Mouse (Mus musculus): ENCODE measurements around the gene Kcp. TPM values are rescaled to one million over a fixed set of nuclear protein-coding genes. Genes with fewer than 3 reads are reported as not detected.

Kcp gene
- polyA plus RNA-seq, 1 experiment from 2014 or later, result 14.1 TPM

DNA sequence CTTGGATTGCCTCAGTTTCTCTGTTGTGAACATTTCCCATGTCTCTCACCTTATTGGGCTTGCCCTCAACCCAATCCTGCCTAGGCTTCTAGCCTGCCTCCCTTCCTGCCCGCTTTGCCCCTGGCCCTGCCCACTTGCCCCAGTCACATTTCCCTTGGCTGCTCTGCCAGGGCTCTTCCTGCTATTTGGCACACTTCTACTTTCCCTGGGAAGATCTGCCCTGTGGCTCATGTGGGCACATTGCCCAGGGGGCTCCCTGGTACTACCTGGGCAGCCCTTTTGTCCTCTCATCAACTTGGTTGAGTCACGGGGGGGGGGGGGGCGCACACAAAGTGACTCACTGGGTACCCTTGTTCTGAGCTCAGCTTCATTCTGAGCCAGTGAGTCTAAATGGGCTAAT lies 75.6 kb downstream of the Kcp start:
- no peaks in the 10 kb centered on the region for H3K36me3 ChIP-seq
- WGBS, result 63% methylated on average over 3 of the region's 3 CpGs
- no peak overlapping the region for H3K27ac ChIP-seq
- no peaks in the 10 kb centered on the region for H3K9me3 ChIP-seq
- H3K27me3 ChIP-seq, result peaks cover 26% of the 10 kb centered on the region
- peaks cover 40% of the 10 kb centered on the region for H3K4me1 ChIP-seq
- ATAC-seq (ENCODE audit: borderline replicate concordance, extremely low read depth, low FRiP score, low TSS enrichment), result no peak
- H3K4me2 ChIP-seq, result no peak overlapping the region
- H3K9ac ChIP-seq, result no peak overlapping the region
- no peak overlapping the region for H3K4me3 ChIP-seq

DNA sequence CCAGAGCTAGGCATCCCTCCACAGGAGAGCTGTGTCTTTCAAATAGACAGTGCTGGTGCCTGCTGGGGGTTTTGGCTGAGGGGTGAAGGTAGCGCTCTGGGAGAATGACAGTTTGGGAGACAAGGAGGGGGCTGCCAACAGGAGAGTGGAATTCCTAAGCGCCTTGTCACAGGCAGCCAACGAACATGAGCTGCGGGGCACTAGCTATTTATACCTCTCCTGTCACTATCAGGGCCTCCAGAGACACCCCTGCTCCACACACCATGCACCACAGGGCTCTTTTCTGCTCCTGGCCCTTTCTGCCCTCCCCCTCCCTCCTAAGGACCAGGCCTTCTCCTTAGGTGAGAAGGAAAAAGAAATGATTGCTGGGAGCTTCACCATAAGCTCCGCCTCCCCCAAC lies 76.3 kb downstream of the Kcp start:
- Histone ChIP-seq H3K4me2 (no peak overlapping the region), H3K4me1 (peaks cover 36% of the 10 kb centered on the region), H3K4me3 (no peak overlapping the region), H3K9me3 (no peaks in the 10 kb centered on the region), H3K36me3 (no peaks in the 10 kb centered on the region), H3K27me3 (peaks cover 26% of the 10 kb centered on the region), H3K9ac (no peak overlapping the region), H3K27ac (no peak overlapping the region)
- WGBS, result 28% methylated on average over 5 of the region's 5 CpGs
- no peak for ATAC-seq (ENCODE audit: borderline replicate concordance, extremely low read depth, low FRiP score, low TSS enrichment)

DNA sequence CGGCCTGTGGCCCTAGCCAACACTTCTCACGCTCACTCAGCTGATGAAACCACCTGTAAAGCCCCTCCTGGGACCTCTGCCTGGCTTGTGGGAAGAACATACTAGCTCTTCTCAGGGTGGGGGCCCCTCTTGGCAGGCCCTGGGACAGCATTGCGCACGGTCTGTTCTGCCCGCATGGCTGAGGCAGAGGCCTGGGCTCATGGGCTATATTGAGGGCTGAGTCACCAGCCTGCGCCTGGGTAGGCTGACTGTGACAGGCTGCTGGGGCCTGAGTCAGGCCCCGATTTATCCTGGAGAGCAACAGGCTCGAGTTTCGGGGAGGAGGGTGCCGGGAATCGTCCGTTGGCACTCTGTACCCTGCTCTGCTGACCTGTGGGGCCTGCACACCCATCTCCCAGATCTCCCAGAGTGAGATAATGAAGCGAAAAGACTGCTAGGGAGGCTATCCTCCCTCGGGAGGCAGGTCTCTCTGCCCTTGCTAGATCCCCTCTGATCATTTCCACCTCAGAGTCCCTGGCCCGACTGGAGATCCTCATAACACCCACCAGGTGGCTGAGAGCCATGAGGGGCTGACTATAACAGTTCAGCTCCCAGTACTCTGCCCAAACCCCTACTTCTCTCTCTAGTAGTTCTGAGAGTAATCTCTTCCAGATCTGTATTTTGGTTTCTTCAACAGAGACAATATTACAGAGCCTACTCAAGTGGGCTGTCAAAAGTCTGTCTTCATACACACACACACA lies 76.9 kb downstream of the Kcp start:
- H3K4me2 ChIP-seq, result no peak overlapping the region
- no peak overlapping the region for H3K27ac ChIP-seq
- WGBS, result 49% methylated on average over 15 of the region's 15 CpGs
- no peaks in the 10 kb centered on the region for H3K9me3 ChIP-seq
- peaks cover 23% of the 10 kb centered on the region for H3K27me3 ChIP-seq
- no peak overlapping the region for H3K9ac ChIP-seq
- no peak for ATAC-seq (ENCODE audit: borderline replicate concordance, extremely low read depth, low FRiP score, low TSS enrichment)
- no peaks in the 10 kb centered on the region for H3K36me3 ChIP-seq
- no peak overlapping the region for H3K4me3 ChIP-seq
- peaks cover 30% of the 10 kb centered on the region for H3K4me1 ChIP-seq

DNA sequence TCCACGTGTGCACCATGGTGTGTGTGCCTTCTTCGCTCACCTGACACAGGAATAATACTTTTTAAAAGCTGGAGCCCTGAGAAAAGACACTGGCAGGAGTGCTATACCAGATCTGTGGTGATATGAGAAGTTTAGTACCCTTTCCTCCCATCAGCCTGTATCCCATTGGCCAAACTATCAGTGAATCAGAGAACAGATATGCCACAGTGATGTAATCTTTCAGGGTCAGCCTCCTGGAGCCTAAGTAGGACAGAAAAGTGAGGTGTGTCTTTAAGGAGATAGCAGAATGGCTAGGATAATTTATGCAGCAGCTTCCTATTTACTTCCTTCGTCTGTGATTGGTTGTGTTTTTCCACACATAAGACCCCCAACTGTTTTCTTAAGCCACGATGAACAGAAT lies 79.6 kb downstream of the Kcp start:
- H3K36me3 ChIP-seq, result no peaks in the 10 kb centered on the region
- H3K4me2 ChIP-seq, result no peak overlapping the region
- H3K9me3 ChIP-seq, result no peaks in the 10 kb centered on the region
- ATAC-seq (ENCODE audit: borderline replicate concordance, extremely low read depth, low FRiP score, low TSS enrichment), result no peak
- H3K27ac ChIP-seq, result no peak overlapping the region
- H3K27me3 ChIP-seq, result peaks cover 5% of the 10 kb centered on the region
- 61% methylated on average over 4 of the region's 4 CpGs for WGBS
- no peak overlapping the region for H3K9ac ChIP-seq
- no peak overlapping the region for H3K4me3 ChIP-seq
- H3K4me1 ChIP-seq, result peaks cover 6% of the 10 kb centered on the region

DNA sequence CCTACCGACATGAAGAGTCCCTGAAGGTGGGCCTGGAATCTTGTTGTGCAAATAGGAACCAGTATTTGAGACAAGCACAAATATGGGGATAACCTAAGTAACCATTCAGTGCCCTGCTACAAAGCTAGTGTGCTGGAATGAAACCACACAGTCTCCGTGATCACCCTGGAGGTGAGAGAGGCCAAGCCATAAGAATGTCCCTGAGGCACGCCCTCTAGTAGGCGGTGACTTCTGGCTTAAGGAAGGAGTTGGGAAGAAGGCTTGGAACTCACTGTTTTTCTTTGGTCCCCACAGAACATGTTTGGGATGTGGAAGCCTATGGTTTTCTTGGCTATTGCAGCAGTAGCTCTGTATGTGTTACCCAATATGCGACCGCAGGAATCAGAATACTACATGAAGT lies 81.4 kb downstream of the Kcp start:
- Histone ChIP-seq H3K4me2 (no peak overlapping the region), H3K27ac (no peak overlapping the region), H3K4me3 (no peak overlapping the region), H3K9me3 (no peaks in the 10 kb centered on the region), H3K4me1 (no peaks in the 10 kb centered on the region), H3K27me3 (no peaks in the 10 kb centered on the region), H3K36me3 (no peaks in the 10 kb centered on the region), H3K9ac (no peak overlapping the region)
- ATAC-seq (ENCODE audit: borderline replicate concordance, extremely low read depth, low FRiP score, low TSS enrichment), result no peak
- WGBS, result 57% methylated on average over 6 of the region's 6 CpGs

DNA sequence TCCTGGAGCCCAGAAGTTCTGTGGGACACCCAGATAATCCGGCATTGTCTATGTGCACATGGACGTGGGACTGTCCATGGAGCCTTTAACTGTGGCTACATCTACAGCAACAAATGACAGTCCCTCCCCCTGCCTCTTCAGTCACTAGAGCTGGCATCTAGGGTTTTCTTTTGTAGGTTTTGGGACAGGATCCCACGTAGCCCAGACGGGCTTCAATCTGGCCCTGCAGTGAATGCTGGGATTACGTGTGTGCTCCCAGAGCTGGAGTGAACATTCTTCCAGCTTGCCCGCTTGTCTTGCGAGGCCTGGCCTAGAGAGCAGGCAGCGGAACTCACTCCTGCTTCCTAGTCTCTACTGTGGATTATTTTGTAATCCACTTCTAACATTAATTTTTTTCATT lies 82.6 kb downstream of the Kcp start:
- Histone ChIP-seq H3K9me3 (no peaks in the 10 kb centered on the region), H3K27me3 (no peaks in the 10 kb centered on the region), H3K27ac (no peak overlapping the region), H3K36me3 (no peaks in the 10 kb centered on the region), H3K4me3 (no peak overlapping the region), H3K4me1 (no peaks in the 10 kb centered on the region), H3K4me2 (no peak overlapping the region), H3K9ac (no peak overlapping the region)
- no peak for ATAC-seq (ENCODE audit: borderline replicate concordance, extremely low read depth, low FRiP score, low TSS enrichment)
- WGBS, result 87% methylated on average over 8 of the region's 8 CpGs

Other genes starting within 250 kb of the Kcp start
- gene Hilpda, start 235.5 kb downstream of the Kcp start, polyA plus RNA-seq (2015; fragmentation: Nextera tagmentation; extraction: Ambion mirVana), result 45.6 and 46.2 TPM in 2 replicates
- gene Fam71f2, start 228.4 kb downstream of the Kcp start, polyA plus RNA-seq (2015; fragmentation: Nextera tagmentation; extraction: Ambion mirVana), result 0.51 and 0.68 TPM in 2 replicates
- 0.11 TPM in 1 of 2 replicates, not detected in the other for gene Fam71f1, start 188.8 kb downstream of the Kcp start, polyA plus RNA-seq (2015; fragmentation: Nextera tagmentation; extraction: Ambion mirVana)
- 427 and 444 TPM in 2 replicates for gene Calu, start 159.9 kb downstream of the Kcp start, polyA plus RNA-seq (2015; fragmentation: Nextera tagmentation; extraction: Ambion mirVana)
- 0.44 and 0.77 TPM in 2 replicates for gene Opn1sw, start 119.5 kb downstream of the Kcp start, polyA plus RNA-seq (2015; fragmentation: Nextera tagmentation; extraction: Ambion mirVana)
- 7.8 and 9.1 TPM in 2 replicates for gene Ccdc136, start 111.6 kb downstream of the Kcp start, polyA plus RNA-seq (2015; fragmentation: Nextera tagmentation; extraction: Ambion mirVana)
- gene Flnc, start 74.7 kb downstream of the Kcp start, polyA plus RNA-seq (2015; fragmentation: Nextera tagmentation; extraction: Ambion mirVana), result 5.8 and 6.7 TPM in 2 replicates
- 201 and 209 TPM in 2 replicates for gene Atp6v1f, start 40.2 kb downstream of the Kcp start, polyA plus RNA-seq (2015; fragmentation: Nextera tagmentation; extraction: Ambion mirVana)
- not detected in 2 replicates for gene Atp6v1fnb, start 36.5 kb downstream of the Kcp start, polyA plus RNA-seq (2015; fragmentation: Nextera tagmentation; extraction: Ambion mirVana)
- 4.4 and 6.2 TPM in 2 replicates for gene Irf5, start 18.7 kb upstream of the Kcp start, polyA plus RNA-seq (2015; fragmentation: Nextera tagmentation; extraction: Ambion mirVana)
- gene Tnpo3, start 101.9 kb upstream of the Kcp start, polyA plus RNA-seq (2015; fragmentation: Nextera tagmentation; extraction: Ambion mirVana), result 81.8 and 83.2 TPM in 2 replicates
- 4.4 and 5.0 TPM in 2 replicates for gene Tspan33, start 186.3 kb upstream of the Kcp start, polyA plus RNA-seq (2015; fragmentation: Nextera tagmentation; extraction: Ambion mirVana)
- gene Smo, start 227.6 kb upstream of the Kcp start, polyA plus RNA-seq (2015; fragmentation: Nextera tagmentation; extraction: Ambion mirVana), result 39.2 and 41.6 TPM in 2 replicates